Mouse (Mus musculus): ENCODE measurements around the gene Ulk1. TPM values are rescaled to one million over a fixed set of nuclear protein-coding genes. Genes with fewer than 3 reads are reported as not detected.
"Not testable (repeated sequence)": the region's sequence is repeated elsewhere in the genome, so short reads cannot be mapped to it uniquely, and the experiment has no call there.

Gene Ulk1
- total RNA-seq, 4 experiments from 2014 or later: 63.1 to 99.8 (median 73.6) TPM

DNA sequence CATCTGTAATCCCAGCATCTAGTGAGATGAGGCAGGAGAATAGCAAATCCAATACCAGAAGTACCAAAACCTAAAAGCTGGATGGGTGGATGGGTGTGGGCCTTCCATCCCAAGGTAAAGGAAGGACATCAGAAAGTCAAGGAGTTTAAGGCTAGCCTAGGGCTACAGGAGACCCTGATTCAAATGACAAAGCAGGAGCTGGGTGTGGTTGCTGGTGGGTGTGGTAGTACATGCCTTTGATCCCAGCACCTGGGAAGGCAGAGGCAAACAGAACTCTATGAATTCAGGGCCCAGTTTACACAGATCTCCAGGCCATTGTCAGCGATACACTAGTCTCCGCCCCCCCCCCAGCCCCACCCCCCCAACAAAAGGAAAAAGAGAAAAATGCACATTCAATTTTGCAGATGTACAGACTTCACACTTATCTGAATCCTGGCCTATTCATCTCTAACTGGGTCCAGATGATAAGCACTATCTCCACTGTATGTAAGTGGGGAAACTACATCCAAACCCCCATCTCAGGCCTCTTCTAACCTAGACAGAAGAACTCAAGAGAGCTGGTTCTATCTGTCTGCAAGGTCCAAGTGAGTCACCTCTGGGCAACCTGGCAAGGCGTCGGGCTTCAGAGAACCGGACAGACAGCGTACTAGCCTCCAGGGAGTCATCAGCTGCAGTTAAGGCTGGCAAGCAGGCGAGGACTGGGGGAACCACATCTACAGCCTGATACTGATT lies 5.7 kb downstream of the Ulk1 start:
- DNase-seq (ENCODE audit: low spot score): no peak

DNA sequence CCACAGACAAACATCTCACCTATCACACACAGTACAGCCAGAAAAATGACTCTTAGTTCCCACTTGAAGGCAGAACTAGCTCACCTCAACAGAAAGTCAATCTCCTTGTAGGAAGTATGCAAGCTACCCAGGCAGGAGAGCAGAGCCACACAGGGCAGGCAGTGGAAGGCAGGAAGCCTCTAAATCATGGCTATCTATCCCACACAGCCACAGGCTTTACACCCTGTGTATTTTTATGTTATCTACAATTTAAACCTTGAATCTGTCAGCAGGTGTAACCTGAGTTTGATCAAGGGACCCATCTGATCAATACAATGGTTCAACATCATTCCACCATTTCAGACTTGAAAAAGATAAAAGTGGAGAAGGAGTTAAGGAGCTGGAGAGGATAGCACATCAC lies 7.1 kb downstream of the Ulk1 start:
- DNase-seq (ENCODE audit: low spot score): no peak

DNA sequence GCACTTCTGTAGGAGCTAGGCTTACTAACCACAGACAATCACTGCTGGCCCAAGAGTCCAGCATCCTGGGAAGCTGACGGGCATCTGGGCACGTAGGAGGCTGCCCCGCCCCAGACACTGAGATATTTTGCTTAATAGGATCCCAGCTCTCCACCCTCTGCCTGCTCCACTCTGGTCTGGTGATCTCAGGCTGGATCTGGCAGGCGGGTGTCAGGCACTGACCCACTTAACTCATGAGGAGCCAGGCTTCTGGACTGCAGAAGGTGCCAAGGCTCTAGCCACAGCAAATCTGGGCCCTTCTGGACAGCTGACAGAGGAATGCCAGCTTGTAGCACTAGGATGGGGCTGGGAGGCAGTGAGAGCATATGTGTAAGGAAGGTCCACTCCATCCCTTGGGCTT lies 7.7 kb downstream of the Ulk1 start:
- peak; percentile 45 for DNase-seq (ENCODE audit: low spot score)

DNA sequence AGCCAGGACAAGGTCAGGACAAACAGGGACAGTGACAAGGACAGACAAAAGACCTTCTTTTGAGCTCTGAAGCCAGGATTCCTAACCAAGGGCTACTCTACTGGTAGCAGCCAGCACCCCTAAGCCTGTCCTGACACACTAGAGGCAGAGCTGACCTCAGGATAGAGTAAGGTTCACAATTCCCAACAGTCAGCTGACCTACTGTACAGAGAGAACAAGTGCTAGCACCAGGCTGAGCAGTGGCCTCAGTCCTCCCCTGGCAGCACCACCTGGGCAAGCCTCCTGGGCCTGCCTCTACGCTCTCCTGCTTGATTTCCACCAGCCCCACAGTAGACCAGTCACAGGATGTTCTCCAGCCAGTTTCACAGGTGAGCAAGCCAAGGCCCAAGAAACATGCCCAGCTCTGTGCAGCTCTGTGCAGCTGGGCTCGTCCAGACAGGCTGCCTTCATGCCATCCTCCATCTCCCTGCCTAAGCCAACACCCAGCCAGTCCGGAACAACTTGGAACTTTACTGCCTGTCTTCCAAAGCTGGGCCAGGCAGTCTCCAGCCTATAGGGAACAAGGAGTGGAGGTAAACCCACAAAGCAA lies 8.8 kb downstream of the Ulk1 start:
- DNase-seq (ENCODE audit: low spot score): no peak

DNA sequence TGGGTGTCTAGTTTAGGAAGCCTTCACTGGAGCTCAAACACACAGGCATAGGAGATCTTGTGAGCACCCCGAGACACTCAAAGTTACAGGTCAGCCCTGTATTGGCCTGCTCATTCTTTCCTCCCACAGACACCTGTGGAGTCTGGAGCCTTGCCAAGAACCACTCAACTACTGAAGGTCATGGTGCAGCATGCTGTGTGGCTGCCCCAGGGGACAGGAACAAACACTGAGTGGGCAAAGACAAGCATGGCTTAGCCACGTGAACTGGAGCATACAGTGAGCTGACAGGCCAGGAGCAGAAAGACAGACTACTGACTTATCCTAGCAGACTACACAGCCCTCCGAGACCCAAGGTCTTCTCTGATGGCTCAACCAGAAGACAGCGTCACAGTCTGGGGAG lies 12.2 kb downstream of the Ulk1 start:
- no peak for DNase-seq (ENCODE audit: low spot score)

DNA sequence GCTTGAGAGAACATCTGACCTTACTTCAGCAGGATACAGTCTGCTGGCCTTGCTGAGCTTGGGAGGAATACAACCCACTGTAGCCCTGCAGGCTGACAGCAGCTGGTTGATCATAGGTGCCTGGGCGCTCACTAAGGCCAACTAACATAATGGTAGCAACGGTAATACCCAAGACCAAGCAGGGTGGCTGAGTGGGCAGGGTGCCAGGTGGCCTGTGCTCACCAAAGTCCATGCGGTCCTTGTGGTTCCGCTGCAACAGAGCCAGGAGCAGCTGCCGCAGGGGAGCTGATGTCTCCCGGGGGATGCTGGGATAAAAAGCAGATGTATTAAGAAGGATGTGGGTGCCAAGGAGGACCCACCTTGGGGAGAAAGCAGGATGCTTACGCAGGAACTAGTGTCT lies 15.5 kb downstream of the Ulk1 start:
- DNase-seq (ENCODE audit: low spot score): no peak

DNA sequence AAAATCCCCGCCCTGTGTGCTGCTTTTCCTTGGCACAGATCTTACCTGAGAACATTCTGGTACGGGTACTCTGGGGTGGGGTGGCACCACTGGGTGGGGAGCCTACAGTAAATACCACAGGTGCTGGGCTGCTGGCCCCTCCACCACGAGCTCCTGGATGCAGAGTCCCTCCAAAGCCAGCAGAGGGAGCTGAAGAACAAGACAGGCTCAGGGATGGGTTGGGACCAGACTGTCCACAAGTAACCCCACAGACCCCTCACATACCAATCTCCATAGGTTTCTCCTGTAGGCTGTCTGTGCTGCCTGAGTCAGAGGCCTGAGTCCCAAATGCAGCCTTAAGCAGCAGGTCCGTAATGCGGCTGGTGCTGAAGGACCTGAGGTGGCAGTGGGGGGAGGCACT lies 21.2 kb downstream of the Ulk1 start:
- DNase-seq (ENCODE audit: low spot score): peak; percentile 57

DNA sequence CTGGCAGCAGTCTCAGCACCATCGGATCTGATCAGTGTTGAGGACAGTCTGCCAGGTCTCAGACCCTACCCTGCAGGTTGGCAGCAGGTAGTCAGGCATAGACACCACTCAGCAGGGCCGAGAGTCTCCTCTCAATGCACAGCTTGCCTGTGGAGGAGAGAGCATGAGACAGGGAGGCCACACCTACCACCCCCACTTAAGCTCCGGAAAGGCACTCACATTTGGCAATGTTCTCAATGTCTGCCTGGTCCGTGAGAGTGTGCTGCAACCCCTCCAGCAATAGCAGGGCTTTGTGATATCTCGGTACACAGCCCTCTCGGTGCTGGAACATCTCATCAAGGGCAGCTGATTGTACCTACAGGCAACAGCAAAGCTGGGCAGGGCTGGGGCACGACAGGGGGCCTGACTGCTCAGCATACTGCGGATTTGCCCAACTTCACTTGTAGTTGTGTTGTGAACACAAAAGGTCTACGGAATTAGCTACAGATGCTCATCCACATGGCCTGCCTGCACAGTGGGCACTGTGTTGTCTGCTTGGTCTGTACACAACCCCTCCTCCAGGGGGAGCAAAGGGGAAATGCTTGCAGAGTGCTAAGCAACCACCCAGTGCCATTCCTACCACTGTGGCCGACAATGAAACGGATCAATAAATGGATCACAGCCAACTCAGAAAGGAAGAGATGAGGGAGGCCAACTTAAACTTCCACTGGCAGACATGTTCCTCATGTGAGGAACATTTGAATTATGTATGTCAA lies 23.6 kb downstream of the Ulk1 start:
- no peak for DNase-seq (ENCODE audit: low spot score)

DNA sequence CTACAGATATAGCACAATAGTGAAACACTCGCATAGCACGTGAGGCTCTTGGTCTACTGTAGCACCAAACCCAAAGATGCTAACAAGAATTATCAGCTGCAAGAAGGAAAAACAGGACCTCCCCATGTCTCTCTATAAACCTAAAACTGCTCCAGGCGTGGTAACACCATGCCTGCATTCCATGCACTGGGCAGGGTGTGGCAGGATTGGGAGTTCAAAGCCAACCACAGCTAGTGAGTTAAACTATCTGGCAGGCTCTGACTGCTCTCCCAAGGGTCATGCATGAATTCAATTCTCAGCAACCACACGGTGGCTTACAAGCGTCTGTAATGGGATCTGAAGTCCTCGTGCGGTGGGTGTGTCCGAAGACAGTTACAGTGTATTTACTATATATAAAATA lies 26.7 kb downstream of the Ulk1 start:
- DNase-seq (ENCODE audit: low spot score): no peak

DNA sequence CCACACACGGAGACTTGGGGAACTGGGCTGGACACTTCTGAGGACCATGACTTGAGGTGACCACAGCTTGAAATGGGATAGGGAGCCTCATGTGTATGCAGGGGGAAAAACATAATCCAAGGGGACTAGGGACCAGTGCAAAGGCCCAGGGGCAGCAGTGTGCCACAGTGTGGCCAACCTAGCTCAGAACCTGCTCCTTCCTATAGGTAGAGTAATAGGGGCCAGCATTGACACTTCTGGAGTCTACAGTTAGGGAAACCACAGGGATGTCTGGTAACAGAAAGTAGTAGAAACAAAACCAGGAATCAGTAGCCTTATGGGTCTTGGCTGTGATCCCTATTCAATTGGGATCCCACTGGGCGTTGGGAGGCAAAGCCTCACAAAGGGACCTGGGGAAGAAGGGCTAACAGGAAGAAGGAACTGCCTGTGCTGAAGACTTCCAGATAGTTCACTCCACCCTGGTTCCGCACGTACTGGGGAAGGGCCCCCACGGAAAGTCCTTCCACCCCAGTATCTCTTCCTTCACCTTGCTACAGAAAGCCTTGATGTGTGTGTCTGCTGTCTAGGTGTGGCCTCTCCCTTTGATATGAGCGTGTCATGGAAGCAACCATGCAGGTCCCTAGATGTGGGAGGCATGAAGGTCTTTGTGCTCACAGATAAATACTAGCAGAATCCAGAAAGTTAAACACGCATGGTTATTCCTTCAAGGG lies 28.2 kb downstream of the Ulk1 start:
- DNase-seq (ENCODE audit: low spot score): no peak

DNA sequence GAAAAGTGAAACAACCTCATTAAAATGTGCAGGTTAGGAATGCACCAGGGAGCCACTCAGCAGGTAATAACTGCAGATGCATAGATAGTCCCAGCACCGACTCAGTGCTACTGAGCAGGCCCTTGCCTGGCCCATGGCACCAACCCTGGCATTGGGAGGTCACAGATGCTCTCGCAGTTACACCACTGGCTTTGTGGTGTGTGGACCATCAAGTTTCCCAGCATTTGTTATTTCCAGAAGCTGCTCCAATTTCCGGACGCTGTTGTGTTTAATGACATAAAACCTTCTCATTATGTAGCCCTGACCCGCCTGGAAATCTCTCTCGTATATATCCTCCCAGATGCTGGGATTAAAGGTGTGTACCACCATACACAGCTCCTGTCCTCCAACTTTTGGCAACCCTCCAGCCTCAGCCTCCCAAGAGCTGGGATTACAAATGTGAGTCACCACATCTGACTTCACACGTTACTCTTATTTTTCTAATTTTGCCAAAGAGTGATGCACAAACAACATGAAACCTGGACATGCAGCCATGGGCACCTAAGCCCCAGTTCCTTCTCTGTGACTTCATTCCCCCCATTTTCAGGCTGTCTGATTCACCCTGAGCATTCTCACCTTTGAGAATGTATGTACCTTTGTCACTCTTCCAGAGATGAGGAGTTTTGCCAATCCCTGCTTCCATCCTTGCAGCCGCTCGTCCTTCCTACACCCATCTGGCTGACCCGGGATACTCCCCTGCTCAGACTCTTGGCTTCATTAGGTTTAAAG lies 29.0 kb downstream of the Ulk1 start:
- peak; percentile 19 for DNase-seq (ENCODE audit: low spot score)

DNA sequence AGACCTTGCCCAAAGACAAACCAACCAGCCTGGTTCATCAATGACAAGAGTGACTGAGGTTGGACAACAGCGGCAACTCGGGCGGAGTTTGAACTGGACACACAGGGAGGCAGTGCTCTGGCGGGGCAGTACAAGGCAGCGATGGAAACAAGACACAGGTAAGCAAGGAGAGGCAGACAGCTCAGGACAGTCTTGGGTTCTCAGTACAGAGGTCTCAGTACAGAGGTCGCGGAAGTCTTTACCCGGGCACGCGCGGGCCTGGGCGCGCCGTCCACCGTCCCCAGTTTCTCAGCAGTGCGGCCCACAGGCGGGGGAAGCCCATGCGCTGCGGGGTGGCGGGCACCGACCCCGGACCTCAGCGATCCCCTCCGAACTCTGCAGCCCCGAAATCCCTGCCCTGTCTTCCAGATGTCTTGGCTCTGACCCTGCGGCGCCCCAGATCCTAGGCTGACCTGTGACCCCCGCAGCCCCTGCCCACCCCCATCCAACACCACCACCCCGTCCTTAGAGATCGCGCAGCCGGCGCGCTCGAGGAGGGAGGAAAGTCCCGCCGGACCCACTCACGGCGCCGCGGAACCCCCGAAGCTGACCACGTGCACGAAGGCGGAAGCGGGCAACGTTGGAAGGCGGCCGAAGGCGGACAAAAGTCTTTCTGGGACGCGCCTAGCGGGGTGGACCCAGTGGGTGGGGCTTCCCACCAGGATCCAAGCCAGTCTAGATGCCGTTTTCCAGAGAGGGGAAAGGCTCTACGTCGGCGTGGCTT lies 29.7 kb downstream of the Ulk1 start, which contains the start of gene Pus1:
Pus1 (minus strand) TSS at position 662 of the 763 bp plus-strand sequence.
- peak; percentile 98 for DNase-seq (ENCODE audit: low spot score)

DNA sequence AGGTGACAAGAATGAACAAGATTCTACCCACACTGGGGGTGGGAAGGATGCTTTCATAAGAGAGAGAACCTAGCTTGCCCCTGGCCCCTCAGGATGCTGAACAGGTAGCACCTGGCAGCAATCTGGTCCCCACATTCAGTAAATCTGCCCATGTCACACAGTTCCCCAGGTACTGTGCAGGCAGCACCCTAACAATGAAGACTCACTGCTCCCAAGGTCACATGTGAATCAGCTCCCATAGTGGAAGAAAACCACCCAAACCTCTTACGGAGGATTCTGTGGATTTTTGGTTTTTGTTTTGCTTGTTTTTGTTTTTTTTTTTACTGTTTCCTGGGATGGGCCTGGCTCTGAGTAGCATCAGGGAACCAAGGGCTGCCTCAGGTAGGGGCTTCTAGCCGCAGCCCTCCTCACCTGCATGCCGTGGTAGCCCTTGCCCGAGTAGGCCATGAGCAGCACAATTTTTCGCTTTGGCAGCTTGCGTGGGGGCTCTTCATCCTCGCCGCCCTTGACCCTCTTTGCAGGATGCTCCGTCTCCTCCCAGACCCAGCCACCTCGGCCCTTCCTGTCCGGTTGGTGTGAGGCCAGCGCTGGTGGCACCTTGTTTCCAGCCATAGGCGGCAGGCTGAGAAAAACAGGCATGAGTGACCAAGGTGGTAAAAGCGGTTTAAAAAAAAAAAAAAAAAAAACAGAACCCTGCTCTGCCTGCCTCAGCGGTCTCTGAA lies 30.5 kb downstream of the Ulk1 start:
- no peak for DNase-seq (ENCODE audit: low spot score)

DNA sequence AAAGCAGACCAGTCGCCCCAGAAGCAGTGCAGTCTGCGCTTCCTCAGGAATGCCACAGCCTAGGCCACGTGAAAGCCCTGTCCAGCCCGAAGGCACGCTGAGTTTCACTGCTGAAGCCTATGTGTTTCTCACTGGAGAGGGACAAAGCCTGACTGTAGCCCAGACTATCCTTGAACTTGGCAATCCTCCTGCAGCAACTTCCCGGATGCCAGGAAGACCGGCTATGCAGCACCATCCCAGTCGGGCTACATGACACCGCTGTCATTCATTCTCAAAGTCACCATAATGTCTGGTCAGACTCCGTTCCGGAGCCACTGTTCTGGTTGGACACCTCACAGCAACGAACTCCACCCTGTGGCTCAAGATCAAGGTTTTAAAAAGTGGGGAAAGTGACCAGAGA lies 31.6 kb downstream of the Ulk1 start:
- no peak for DNase-seq (ENCODE audit: low spot score)

DNA sequence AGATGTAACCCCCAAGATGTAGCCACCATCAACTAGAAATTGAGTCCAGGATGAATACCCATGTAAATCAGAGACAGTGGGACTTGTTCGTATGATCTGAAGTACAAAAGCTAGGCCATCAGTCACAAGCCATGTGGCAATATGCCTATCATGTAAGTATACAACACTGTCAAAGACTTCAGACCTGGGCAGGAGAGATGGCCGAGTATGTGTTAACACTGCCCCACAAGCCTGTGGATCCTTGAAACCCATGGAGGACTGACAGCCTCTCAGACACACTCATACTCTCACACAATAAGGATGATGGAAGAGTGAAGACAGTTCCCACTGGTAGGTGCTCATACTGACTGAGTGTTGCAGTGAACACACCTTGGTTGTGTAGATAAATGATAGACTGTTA lies 33.8 kb downstream of the Ulk1 start:
- DNase-seq (ENCODE audit: low spot score): no peak

DNA sequence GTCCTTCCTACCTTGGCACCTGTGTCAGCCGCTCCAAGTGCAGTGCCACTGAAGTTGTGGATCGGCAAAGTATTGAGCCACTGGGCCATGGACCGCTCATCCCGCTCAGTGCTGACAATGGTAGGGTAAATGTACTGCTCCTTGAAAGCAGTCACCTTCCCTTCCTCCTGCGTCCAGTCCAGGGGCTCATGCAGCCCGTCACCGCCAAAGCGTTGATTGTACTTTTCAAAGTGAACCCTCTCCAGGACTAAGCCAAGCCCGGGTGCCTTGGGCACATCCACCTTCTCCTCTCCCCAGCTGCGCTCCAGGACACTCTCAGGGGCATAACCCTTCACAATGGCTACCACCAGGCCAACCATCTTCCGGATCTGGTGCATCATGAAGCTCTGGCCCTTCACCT lies 35.4 kb downstream of the Ulk1 start:
- DNase-seq (ENCODE audit: low spot score): no peak

DNA sequence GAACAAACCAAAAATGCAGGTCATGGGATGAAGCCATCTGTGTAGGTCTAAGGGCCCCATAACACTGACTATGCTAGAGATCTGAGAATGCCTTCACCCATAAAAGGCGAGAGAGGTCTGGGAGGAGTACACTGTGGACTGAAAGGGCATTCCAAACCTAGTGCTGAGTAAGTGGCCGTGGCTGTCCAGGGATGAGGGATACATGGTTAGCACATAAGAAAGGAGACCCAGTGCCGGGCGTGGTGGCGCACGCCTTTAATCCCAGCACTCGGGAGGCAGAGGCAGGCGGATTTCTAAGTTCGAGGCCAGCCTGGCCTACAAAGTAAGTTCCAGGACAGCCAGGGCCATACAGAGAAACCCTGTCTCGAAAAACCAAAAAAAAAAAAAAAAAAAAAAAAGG lies 37.0 kb downstream of the Ulk1 start:
- DNase-seq (ENCODE audit: low spot score): not testable (repeated sequence)

DNA sequence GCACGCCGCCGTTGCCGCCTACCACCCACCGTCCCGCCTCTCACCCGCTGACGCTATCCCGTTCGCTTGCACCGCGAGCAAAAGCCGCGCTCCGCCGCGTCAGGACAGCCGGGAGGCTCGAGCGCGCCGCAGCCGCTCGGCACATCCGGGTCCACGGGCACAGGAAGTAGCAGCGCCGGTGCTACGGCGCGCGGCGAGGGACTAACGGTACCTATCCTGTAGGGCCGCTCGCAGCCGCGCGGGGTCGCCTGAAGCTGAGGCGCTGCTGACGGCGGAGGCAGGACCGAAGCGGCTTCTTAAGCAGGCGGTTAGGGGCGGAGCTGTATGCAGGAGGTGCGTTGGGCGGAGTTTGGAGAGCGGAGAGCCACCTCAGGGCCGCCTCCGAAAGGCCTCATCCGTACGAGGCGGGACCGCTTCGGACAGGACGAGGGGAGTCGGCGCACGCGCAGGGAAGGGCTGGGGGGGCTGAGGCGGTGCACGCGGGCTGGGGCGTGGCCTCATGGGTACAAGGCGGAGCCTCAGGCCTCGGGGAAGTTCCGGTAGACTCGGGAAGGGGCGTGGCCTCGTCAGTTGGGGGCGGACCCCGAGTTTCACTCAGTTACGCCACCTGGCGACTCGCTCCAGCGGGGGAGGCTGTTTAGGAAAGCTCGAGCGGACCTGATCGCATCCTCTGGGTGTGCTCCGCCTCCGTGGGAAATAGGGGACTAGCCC lies 39.3 kb downstream of the Ulk1 start, which contains the start of gene Ep400:
Ep400 (minus strand) TSS at position 270 of the 711 bp plus-strand sequence.
- peak; percentile 99 for DNase-seq (ENCODE audit: low spot score)

DNA sequence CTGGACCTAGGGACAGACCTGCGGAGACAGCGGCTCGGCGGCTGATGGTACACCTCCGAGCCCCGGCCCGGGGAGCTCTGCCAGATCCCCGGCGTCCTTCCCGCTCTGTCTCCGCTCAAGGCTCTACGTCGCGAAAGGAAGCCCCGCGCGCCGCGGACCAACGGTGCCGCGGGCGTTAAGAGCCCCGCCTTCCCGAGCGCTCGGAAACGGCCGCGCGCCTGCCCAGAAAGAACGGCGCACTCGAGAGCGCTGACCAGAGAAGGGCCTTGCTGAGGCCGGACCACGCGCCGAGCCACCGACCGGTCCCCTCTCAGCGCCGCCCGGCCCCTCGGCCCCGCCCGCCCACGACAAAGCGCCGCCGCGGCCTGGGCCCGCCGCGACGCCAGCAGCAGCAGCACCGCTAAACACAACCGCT lies 39.9 kb downstream of the Ulk1 start:
- no peak for DNase-seq (ENCODE audit: low spot score)
